In genomic region chr3:61315002-61315401, GRCm38 (mm10) we compare ENCODE assay signal across 23 mouse cellular contexts. TPM values are rescaled to one million over a fixed set of nuclear protein-coding genes. Genes with fewer than 3 reads are reported as not detected.
A peak's percentile ranks its signal among the peaks of the same experiment; 100 is the strongest.
DNase-seq lines count a peak whose midpoint lies in the region; ATAC-seq and TF ChIP-seq lines count a peak whose summit lies in the region.
"Had no signal": no experiment of that assay in that cellular context is flagged by ENCODE, and none has a peak within 500 bp of the region (broad histone marks: within the 10 kb centered on the region; RNA-seq: fewer than 3 reads in every experiment).

No protein-coding gene starts in this region.

- DNase-seq in thymus, postnatal 14 days, result no peak
- DNase-seq: adrenal gland, adult 2 months; adrenal gland, postnatal 10 days; adrenal gland, postnatal 25 days; B cell, adult 2 months; cerebellum, adult 11 months; cerebellum, adult 18-20 months; cerebellum, adult 8-10 months; cerebellum, adult 9-11 months; cerebellum, postnatal 14 days; cerebellum, postnatal 36 days; embryo, embryonic 11 days had no signal

- no peaks in the 10 kb centered on the region for H3K79me3 ChIP-seq in C2C12 (ENCODE audit: low read depth)

- no peak for TF ChIP-seq CTCF in C2C12 (IDR thresholded peaks at IDR 0.05; ENCODE audit: control insufficient read depth, insufficient read depth, insufficient read length)
- TF ChIP-seq CTCF in intestine, postnatal 0 days (IDR thresholded peaks at IDR 0.05; ENCODE audit: low read depth), result no peak

- no peak overlapping the region for H3K4me3 ChIP-seq in C2C12 (ENCODE audit: insufficient read depth, poor library complexity, severe bottlenecking)
- no peak overlapping the region for H3K4me3 ChIP-seq in intestine, embryonic 15.5 days (replicated peaks)
- no peak overlapping the region for H3K4me3 ChIP-seq in intestine, postnatal 0 days (ENCODE audit: low read depth, low read length)
- no peak overlapping the region for H3K4me3 ChIP-seq in forebrain, embryonic 13.5 days
- H3K4me3 ChIP-seq: embryonic facial prominence, embryonic 13.5 days; embryonic facial prominence, embryonic 15.5 days; erythroblast, embryonic 14.5 days; forebrain, embryonic 10.5 days; forebrain, embryonic 12.5 days; forebrain, embryonic 15.5 days had no signal

- no peaks in the 10 kb centered on the region for H3K4me1 ChIP-seq in intestine, embryonic 15.5 days (replicated peaks)
- no peaks in the 10 kb centered on the region for H3K4me1 ChIP-seq in intestine, postnatal 0 days (replicated peaks; ENCODE audit: control insufficient read depth, insufficient read depth, low read length)
- no peaks in the 10 kb centered on the region for H3K4me1 ChIP-seq in forebrain, embryonic 13.5 days
- H3K4me1 ChIP-seq: embryonic facial prominence, embryonic 13.5 days; embryonic facial prominence, embryonic 15.5 days; forebrain, embryonic 12.5 days; forebrain, embryonic 15.5 days had no signal

- ATAC-seq in intestine, embryonic 15.5 days, result peak; percentile 91
- peak; percentile 59 for ATAC-seq in intestine, postnatal 0 days
- ATAC-seq in forebrain, embryonic 13.5 days, result no peak
- ATAC-seq: forebrain, embryonic 15.5 days had no signal

- H3K9me3 ChIP-seq in intestine, embryonic 15.5 days, result no peaks in the 10 kb centered on the region
- no peaks in the 10 kb centered on the region for H3K9me3 ChIP-seq in intestine, postnatal 0 days (ENCODE audit: control insufficient read depth)
- H3K9me3 ChIP-seq in forebrain, embryonic 13.5 days (replicated peaks), result no peaks in the 10 kb centered on the region
- H3K9me3 ChIP-seq: embryonic facial prominence, embryonic 13.5 days; embryonic facial prominence, embryonic 15.5 days; forebrain, embryonic 10.5 days; forebrain, embryonic 12.5 days; forebrain, embryonic 15.5 days had no signal

- 56% methylated on average over 2 of the region's 2 CpGs for WGBS in intestine, embryonic 15.5 days
- WGBS in intestine, postnatal 0 days, result 40% methylated on average over 2 of the region's 2 CpGs
- 80% methylated on average over 2 of the region's 2 CpGs for WGBS in forebrain, embryonic 13.5 days

- no peaks in the 10 kb centered on the region for H3K79me2 ChIP-seq in C2C12 (ENCODE audit: control insufficient read depth, insufficient read depth)

- H3K27me3 ChIP-seq in C2C12 (ENCODE audit: control insufficient read depth, insufficient read depth, insufficient read length), result no peaks in the 10 kb centered on the region
- no peaks in the 10 kb centered on the region for H3K27me3 ChIP-seq in intestine, embryonic 15.5 days (replicated peaks)
- no peaks in the 10 kb centered on the region for H3K27me3 ChIP-seq in intestine, postnatal 0 days (replicated peaks; ENCODE audit: control insufficient read depth, insufficient read depth, low read length)
- H3K27me3 ChIP-seq in forebrain, embryonic 13.5 days, result no peaks in the 10 kb centered on the region
- H3K27me3 ChIP-seq: embryonic facial prominence, embryonic 13.5 days; embryonic facial prominence, embryonic 15.5 days; forebrain, embryonic 12.5 days; forebrain, embryonic 15.5 days had no signal

- no peaks in the 10 kb centered on the region for H3K36me3 ChIP-seq in C2C12 (ENCODE audit: control insufficient read depth, insufficient read depth)
- H3K36me3 ChIP-seq in intestine, embryonic 15.5 days, result no peaks in the 10 kb centered on the region
- H3K36me3 ChIP-seq in intestine, postnatal 0 days (ENCODE audit: control insufficient read depth, insufficient read depth), result no peaks in the 10 kb centered on the region
- no peaks in the 10 kb centered on the region for H3K36me3 ChIP-seq in forebrain, embryonic 13.5 days (ENCODE audit: poor library complexity, severe bottlenecking)
- H3K36me3 ChIP-seq: embryonic facial prominence, embryonic 13.5 days; embryonic facial prominence, embryonic 15.5 days; forebrain, embryonic 10.5 days; forebrain, embryonic 12.5 days; forebrain, embryonic 15.5 days had no signal

- no peak overlapping the region for H3ac ChIP-seq in C2C12 (ENCODE audit: control insufficient read depth, insufficient read length, low read depth)

- no peak overlapping the region for H3K4me2 ChIP-seq in intestine, embryonic 15.5 days (replicated peaks)
- no peak overlapping the region for H3K4me2 ChIP-seq in intestine, postnatal 0 days (replicated peaks; ENCODE audit: low read depth)
- H3K4me2 ChIP-seq in forebrain, embryonic 13.5 days, result no peak overlapping the region
- H3K4me2 ChIP-seq: embryonic facial prominence, embryonic 13.5 days; embryonic facial prominence, embryonic 15.5 days; forebrain, embryonic 12.5 days; forebrain, embryonic 15.5 days had no signal

- no peak overlapping the region for H3K27ac ChIP-seq in intestine, embryonic 15.5 days
- no peak overlapping the region for H3K27ac ChIP-seq in intestine, postnatal 0 days (ENCODE audit: low read depth, low read length)
- no peak overlapping the region for H3K27ac ChIP-seq in forebrain, embryonic 13.5 days
- H3K27ac ChIP-seq: embryonic facial prominence, embryonic 13.5 days; embryonic facial prominence, embryonic 15.5 days; forebrain, embryonic 10.5 days; forebrain, embryonic 12.5 days; forebrain, embryonic 15.5 days had no signal

- H3K9ac ChIP-seq in intestine, embryonic 15.5 days, result no peak overlapping the region
- H3K9ac ChIP-seq in intestine, postnatal 0 days (ENCODE audit: low read depth, low read length), result no peak overlapping the region
- no peak overlapping the region for H3K9ac ChIP-seq in forebrain, embryonic 13.5 days
- H3K9ac ChIP-seq: embryonic facial prominence, embryonic 13.5 days; embryonic facial prominence, embryonic 15.5 days; forebrain, embryonic 12.5 days; forebrain, embryonic 15.5 days had no signal

TF ChIP-seq in C2C12, 6 proteins besides CTCF, POLR2A, EP300 and RAD21:
- TF ChIP-seq MYOD1 (IDR thresholded peaks at IDR 0.05; ENCODE audit: control insufficient read depth, insufficient read length, low read depth), result no peak
- peak; percentile 25 for TF ChIP-seq USF1 (IDR thresholded peaks at IDR 0.05; ENCODE audit: low read depth)

RNA-seq across cellular contexts. Expression of gene Rap2b, which starts 46.4 kb away (rescaled TPM):
- 4.5 TPM for polyA plus RNA-seq in C2C12 (2012; fragmentation: generic; extraction: Trizol)
- polyA plus RNA-seq in intestine, embryonic 15.5 days (2015; fragmentation: Nextera tagmentation; extraction: Ambion mirVana), result 6.8 and 8.3 TPM in 2 replicates
- polyA plus RNA-seq in intestine, postnatal 0 days (2015; fragmentation: Nextera tagmentation; extraction: Ambion mirVana), result 3.9 and 4.1 TPM in 2 replicates
- 13.7 and 14.8 TPM in 2 replicates for polyA plus RNA-seq in forebrain, embryonic 13.5 days (2015; fragmentation: Nextera tagmentation; extraction: Ambion mirVana)

RNA-seq across cellular contexts. Expression of gene B430305J03Rik, which starts 50.7 kb away (rescaled TPM):
- 3.1 TPM for polyA plus RNA-seq in C2C12 (2012; fragmentation: generic; extraction: Trizol)
- polyA plus RNA-seq in intestine, embryonic 15.5 days (2015; fragmentation: Nextera tagmentation; extraction: Ambion mirVana), result not detected in 2 replicates
- not detected in 2 replicates for polyA plus RNA-seq in intestine, postnatal 0 days (2015; fragmentation: Nextera tagmentation; extraction: Ambion mirVana)
- not detected in 2 replicates for polyA plus RNA-seq in forebrain, embryonic 13.5 days (2015; fragmentation: Nextera tagmentation; extraction: Ambion mirVana)
- polyA plus RNA-seq: embryonic facial prominence, embryonic 11.5 days; embryonic facial prominence, embryonic 13.5 days; embryonic facial prominence, embryonic 15.5 days; erythroblast, embryonic 14.5 days; forebrain, embryonic 10.5 days; forebrain, embryonic 12.5 days; forebrain, embryonic 15.5 days had no signal
